Mouse (Mus musculus): ENCODE results near the gene Ubtd1.
A peak's percentile ranks its signal among the peaks of the same experiment; 100 is the strongest.

Ubtd1 gene

DNA sequence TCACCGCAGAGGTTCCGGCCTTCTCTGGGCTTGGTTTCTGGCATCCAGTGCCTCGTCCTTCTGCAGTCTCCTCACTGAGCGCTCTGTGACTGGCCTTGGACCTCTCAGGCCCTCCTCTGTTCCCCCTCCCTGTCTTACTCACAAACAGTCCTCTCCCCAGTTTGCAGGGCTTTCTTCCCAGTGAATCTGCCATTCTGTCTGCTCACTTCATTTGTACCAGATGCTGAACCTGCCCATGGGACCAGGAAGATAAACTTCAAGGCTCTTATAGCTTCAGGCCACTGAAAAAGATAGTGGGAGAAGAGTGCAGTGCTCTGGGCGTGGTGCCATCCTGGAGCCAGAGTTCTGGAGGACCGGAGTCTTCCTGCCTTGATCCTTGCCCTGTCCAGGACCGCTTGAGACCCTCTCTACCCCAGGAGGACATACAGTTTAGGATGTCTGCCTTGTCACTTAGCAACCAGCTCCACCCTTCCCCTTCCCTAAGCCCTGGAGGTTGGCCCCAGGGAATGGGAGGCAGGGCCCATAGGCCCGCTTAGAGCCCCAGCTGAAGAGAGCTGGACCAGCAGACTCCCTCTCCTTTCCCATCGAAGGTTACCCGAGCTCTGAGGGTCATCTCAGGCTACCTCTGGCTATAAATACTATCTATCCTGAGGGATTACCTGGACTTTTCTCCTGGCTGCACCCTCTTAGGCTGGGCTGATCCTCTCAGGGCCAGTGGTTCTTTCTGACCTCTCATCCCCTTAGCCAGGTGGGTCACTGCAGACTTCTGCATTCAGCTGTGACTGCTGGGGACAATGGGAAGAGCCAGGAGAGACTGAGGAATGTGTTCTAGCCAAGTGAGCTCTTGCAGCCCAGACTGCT, 40.3 kb downstream of the Ubtd1 start:
- no peak for DNase-seq (ENCODE audit: low read depth)

- DNase-seq (ENCODE audit: low read depth): no peak
These were observed 40.9 kb downstream of the Ubtd1 start for GRCm38 (mm10) chr19:42022542-42022848.

DNA sequence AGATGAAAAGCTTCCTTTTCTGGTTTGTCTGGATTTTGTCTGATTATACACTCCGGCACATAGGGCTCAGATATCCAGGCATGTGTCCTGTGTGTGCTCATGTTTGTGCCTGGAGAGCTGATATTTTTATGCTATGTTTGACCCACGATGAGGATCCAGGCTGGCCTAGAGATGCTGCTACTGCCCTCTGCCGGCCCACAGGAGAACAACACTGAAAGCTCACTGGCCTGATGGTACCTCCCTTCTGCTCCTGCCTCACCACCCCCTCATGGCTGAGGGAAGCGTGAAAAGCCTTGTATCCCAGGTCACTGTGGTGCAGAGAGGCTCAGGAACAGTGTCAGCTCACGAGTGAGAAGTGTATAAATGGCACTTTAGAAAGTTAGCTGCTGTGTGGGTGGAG, 44.6 kb downstream of the Ubtd1 start:
- DNase-seq (ENCODE audit: low read depth): peak; percentile 68

DNA sequence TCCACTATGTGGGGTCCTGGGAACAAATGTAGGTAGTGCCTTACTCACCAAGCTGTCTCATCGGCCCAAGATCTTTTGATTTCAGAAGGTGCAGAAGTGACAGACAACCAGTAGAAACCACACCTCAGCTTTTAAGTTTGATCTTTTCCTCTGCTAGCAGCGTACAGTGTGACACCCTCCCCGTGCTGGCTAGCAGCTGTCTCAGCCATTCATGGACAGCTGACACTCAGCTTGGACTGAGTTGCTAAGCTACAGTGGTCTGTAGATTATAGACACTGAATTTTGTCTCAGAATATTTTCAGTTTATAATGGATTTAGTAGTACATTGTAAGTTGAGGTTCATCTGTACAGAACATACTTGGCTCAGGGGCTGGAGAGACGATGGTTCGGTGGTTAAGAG, 49.5 kb downstream of the Ubtd1 start:
- no peak for DNase-seq (ENCODE audit: low read depth)

GRCm38 (mm10) chr19:42033611-42034010, 52.0 kb downstream of the Ubtd1 start:
- no peak for DNase-seq (ENCODE audit: low read depth)

DNA sequence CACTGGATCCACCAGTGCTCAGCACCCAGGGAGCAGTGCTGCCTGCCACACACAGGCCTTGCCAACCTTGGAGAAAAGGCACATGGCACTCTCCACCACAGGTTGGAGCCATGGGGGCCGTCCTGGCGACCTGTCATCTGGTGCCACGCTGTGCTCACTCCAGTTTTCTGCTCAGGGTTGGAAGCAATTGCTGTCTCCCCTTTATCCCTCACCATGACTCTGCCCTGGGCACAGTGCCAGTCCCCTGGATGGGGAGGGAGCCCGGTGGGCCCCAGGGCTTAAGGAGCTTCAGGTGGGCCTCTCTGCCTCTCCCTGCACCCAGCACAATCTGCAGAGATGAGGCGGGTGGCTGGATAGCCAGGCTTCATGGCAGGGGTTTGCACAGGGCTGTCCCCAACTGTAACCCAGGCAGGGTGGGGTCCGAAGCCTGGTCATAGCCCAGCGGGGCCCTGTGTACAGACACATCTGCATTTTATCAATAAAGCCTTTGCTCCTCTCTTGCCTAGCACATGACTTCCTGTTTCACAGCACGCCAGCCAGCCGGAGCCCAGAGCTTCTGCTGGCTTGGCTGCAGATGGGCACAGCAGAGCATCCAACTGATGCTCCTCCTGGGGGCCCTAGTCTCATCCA, 52.7 kb downstream of the Ubtd1 start:
- DNase-seq (ENCODE audit: low read depth): no peak

GRCm38 (mm10) chr19:42034881-42035455, 53.4 kb downstream of the Ubtd1 start:
- DNase-seq (ENCODE audit: low read depth): no peak

GRCm38 (mm10) chr19:42035456-42036248, 54.1 kb downstream of the Ubtd1 start, which contains the start of gene Ankrd2:
Ankrd2 (plus strand) TSS chr19:42036000.
- peak; percentile 68 for DNase-seq (ENCODE audit: low read depth)

DNA sequence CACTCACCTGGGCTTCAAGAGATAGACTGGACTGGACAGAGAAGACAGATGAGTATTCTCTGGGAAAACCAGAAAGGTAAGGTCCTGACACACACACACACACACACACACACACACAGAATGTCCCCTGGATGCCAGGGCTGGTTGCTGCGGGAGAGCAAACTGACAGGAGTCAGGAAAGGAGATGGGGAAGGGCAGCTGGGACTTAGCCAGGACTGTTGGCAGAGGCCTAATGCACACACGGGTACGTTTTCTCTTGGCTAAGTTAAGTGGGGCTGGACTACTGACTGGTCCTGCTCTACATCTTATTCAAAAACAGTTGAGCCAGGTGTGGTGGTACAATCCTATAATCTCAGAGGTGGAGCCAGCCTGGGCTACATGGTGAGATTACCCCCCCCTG, 54.8 kb downstream of the Ubtd1 start:
- no peak for DNase-seq (ENCODE audit: low read depth)

GRCm38 (mm10) chr19:42037167-42037702, 55.7 kb downstream of the Ubtd1 start:
- DNase-seq (ENCODE audit: low read depth): no peak

GRCm38 (mm10) chr19:42038310-42038709, 56.7 kb downstream of the Ubtd1 start:
- no peak for DNase-seq (ENCODE audit: low read depth)

GRCm38 (mm10) chr19:42043988-42044387, 62.4 kb downstream of the Ubtd1 start:
- DNase-seq (ENCODE audit: low read depth): no peak

DNA sequence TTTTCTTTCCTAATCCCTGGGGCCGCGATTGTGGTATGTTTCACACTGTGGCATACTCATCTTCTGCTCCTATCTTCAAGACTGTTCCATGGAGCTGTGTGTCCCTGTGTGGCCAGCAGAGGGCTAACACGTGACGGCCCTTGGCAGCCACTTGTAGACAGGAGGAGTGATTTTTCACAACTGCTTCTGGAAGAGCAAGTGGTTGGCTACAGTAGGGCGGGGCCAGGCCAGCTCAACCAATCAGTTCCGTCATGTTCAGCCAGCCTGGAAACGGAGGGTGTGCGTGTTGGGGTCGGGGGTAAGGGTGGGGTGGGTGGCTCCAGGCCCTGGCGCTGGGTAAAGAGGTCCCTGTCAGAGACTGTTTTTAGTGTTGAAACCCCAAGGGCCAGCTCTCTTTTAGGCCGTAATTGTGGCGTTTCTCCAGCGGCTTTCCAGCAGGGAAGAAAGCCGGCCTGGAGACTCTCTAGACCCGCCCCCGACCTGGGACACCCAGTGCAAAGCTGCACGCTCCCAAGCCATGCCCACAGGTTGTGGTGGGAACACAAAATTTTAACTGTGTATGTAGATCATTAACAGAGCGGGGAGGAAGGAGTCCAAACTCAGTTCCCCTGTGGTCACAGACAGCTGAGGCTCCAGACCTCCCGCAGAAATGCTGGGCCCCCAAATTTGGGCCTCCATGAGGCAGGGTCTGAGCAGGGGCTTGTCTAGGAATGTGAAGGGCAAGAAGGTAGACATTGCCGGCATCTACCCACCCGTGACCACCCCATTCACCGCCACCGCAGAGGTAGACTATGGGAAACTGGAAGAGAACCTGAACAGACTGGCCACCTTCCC, 63.9 kb downstream of the Ubtd1 start, which contains the start of gene Hoga1:
Gene Hoga1 (plus strand): TSS at position 342 of the 834 bp plus-strand sequence.
- DNase-seq (ENCODE audit: low read depth): peak; percentile 71

DNA sequence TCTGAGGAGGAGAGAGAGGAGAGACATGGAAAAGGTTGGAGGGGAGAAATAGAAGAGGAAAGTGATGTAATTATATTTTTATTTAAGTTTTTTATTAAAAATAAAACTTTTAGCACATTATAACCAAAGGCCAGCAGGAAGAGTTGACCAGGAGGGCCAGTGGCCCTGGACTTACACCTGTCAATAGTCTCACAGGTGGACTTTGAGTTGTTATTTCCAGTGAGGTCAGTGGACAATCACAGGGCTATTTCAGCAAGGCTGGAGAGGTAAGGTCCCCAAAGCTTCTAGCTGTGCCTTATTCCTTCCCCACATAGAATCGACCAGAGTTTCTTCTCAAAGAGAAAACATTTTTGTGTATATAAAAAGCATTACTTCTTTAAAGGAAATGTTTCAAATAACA, 68.7 kb downstream of the Ubtd1 start:
- DNase-seq (ENCODE audit: low read depth): no peak

DNA sequence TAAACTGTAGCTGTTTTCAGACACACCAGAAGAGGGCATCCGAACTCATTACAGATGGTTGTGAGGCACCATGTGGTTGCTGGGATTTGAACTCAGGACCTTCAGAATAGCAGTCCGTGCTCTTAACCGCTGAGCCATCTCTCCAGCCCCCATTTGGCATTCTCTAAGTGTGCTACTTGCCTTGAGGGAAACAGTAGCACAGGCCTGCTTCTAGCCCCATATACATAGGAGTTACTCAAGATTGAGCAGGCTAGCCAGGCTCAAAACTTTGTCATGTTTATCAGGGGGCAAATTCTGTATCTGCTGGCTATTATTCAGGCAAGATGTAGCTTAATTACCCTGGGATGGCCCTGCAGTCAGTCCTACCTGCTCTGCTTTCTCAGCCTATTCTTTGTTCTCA, 69.8 kb downstream of the Ubtd1 start:
- no peak for DNase-seq (ENCODE audit: low read depth)

GRCm38 (mm10) chr19:42051948-42052347, 70.4 kb downstream of the Ubtd1 start, which contains the start of gene 4933411K16Rik:
4933411K16Rik (plus strand) TSS chr19:42052248.
- no peak for DNase-seq (ENCODE audit: low read depth)

DNA sequence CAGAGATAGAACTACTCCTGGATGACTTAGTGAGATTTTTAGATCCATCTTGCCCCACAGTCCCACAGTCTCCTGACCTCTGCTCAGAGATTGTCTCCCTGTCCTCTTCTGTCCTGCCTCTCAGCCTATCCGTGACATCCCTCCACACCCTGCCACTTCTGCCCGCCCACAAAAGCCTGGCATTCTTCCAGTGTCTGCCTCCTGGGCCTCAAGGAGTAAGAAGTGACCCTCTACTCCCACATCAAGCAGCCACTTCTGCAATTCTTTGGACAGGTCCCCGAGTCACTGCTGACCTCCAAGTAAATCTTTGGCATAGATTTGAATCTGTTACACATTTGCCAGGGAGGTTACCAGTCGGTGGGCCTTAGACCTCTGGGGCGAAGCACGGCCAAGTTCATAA, 72.7 kb downstream of the Ubtd1 start:
- DNase-seq (ENCODE audit: low read depth): no peak

GRCm38 (mm10) chr19:42055881-42056280, 74.3 kb downstream of the Ubtd1 start:
- DNase-seq (ENCODE audit: low read depth): no peak

DNA sequence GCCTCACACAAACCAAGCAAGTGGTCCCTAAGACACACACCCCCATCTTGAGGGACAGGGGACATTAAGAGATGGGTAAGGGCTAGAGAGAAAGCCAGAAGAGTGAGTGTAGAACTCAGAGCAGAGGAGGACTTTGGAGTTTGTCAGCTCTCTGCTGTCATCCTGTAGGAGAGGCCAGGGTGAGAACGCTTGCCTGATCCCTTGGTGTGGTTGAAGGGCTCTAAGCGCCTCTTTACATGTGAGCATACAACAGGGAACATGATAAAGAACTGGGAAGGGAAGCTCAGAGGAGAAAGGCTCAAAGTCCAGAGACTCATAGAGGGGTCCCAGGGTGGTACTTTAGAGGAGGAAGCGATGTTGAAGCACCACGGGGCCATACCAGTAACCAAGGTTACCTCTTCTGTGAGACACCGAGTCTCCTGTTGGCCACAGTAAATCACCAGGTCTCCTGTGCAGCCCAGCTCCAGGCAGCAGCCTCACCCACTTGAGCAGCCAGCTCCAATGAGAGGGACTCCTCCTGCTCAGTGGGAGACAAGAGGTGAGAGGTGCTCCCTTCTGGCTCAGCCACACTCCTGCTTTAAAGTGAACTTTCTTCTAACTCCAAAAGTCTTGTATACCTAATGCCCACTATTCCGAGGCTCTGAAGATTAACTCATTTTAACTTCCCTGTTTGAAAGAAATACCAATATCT, 75.3 kb downstream of the Ubtd1 start:
- no peak for DNase-seq (ENCODE audit: low read depth)

GRCm38 (mm10) chr19:42058426-42058825, 76.9 kb downstream of the Ubtd1 start:
- no peak for DNase-seq (ENCODE audit: low read depth)
